Comparison of ENCODE assay signal across 8 mouse cellular contexts in the genomic region with DNA sequence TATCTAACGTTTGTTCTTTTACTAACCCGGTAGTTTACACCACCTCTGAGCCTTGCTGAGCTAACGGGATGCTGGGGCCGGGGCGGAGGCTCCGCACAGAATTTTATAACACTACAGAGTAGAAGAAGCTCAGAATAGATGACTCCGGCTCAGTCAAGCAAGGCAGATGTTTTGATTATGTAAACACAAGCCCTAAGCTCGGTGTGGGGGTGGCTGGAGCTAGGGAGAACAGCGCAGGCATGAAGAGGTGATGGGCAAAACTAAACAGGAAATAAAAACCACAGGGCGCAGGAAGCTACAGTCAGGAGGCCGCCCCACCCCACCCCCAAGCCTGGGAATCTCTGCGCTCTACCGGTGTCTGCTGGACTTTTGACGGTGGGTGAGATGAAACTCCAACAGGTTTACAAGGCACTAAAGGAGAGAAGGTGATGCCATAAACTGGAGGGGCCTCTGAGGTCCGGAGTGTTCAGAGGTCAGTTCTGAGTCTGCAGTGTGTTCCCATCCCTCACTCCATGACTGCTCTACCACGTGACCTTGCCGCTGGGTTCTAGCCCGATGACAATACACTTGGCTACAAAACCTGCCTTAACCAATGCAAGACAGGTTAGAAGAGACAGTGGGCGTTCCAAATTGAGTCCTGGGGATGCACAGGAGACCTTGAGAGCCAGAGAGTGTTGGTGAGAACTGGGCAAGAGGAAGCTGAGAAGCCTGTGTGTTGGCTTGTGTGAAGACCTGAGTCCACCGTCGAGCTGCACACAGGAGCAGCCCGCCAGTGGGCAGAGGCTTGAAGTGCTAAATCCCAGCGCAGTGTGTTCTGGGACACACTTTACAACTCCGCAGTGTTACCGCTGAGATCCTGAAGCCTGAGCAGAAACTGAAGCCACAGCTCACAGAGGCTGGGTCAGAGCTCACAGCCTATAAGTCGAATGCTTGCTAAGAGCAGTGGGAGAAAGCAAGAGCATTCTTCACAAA.
DNase-seq lines count a peak whose midpoint lies in the region.

No protein-coding gene starts in this region.

- DNase-seq in right cerebral cortex, adult 2 months (ENCODE audit: low spot score in 2 of 2), result peak; percentile 66 to 68
- DNase-seq in right cerebral cortex, postnatal 25 days, result no peak
- DNase-seq in frontal cortex, postnatal 10 days (ENCODE audit: low spot score in 2 of 2), result peak; percentile 13 to 38
- peak; percentile 29 for DNase-seq in kidney, postnatal 14 days
- peak; percentile 14 for DNase-seq in lung, postnatal 36 days
- no peak for DNase-seq in Muller cell, postnatal 12 days (ENCODE audit: inconsistent ontology term)
- DNase-seq in cerebellum, postnatal 36 days, result no peak
- no peak for DNase-seq in cerebellum, postnatal 4 days (ENCODE audit: low spot score in 2 of 2)

Comparison
In these comparisons a context has a peak if more than half of its experiments do, and no peak if none do; other contexts are left out.
1. DNase-seq: peak in right cerebral cortex, adult 2 months (2 of 2), frontal cortex, postnatal 10 days (2 of 2), kidney, postnatal 14 days (single experiment) and lung, postnatal 36 days (single experiment); none in right cerebral cortex, postnatal 25 days (single experiment), Muller cell, postnatal 12 days (single experiment), cerebellum, postnatal 36 days (0 of 2) and cerebellum, postnatal 4 days (0 of 2).